Mouse (Mus musculus): ENCODE results near the gene Stpg3. TPM values are rescaled to one million over a fixed set of nuclear protein-coding genes. Genes with fewer than 3 reads are reported as not detected.
A peak's percentile ranks its signal among the peaks of the same experiment; 100 is the strongest.

Stpg3 gene
- polyA plus RNA-seq, 1 experiment from 2014 or later, result not detected

DNA sequence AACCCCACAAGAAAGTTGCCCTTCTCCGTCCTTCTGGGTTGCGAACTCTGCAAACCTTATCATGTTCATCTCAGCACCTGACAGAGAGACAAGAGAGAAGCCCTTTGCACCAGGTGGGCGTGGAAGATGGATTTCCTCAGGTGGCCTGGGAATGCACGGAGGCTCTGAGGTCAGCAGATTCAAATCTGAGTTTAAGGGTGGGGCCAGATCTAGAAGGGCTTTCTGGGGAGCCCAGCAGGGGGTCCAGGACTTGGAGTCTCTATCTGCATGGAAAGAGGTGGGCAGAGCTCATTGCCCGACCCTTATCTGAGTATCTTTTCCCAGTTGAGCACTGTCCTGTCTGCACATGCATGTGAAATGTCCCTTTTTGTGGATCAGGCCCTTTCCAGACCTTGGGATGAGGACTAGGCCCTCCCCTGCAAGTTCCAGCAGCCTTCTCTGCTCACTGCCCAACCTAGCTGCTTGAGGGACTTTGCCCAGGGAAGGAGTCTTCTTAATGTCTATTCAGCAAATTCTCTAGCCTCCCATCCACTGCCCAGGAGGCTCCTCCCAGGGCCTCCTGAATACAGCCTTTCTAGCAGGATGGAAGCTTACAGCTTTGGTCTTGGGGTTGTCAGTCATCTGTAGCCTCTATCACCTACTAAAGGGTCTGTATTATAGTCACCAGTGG lies 20.2 kb upstream of the Stpg3 start:
- Histone ChIP-seq H3K4me1 (no peaks in the 10 kb centered on the region), H3K9ac (no peak overlapping the region), H3K27ac (no peak overlapping the region), H3K36me3 (no peaks in the 10 kb centered on the region), H3K9me3 (no peaks in the 10 kb centered on the region), H3K4me2 (no peak overlapping the region), H3K27me3 (peaks cover 48% of the 10 kb centered on the region), H3K4me3 (no peak overlapping the region)
- 64% methylated on average over 5 of the region's 5 CpGs for WGBS
- no peak for ATAC-seq (ENCODE audit: insufficient number of reproducible peaks, low FRiP score, low TSS enrichment, low read depth)

DNA sequence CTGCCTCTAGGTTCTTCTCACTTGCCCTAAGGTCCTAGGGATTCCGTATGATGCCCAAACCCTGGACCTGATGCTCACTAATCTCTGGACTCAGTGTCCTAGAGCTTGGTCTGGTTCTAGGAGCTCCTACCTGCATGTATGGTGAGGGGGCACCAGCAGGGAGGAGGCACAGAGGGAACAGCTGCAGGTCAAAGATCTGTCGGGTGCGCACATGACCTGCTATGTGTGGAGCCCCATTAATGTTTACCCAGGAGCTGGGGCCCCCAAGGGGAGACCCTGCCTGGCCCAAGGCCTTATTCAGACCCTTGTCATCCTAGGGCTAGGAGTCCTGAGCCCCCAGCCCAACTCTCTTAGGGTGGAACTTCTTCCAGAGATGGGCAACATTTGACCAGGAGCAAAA lies 19.6 kb upstream of the Stpg3 start, which contains the start of gene Slc34a3:
Gene Slc34a3, minus strand, starts transcription at position 315 of the 400 bp plus-strand sequence.
- Histone ChIP-seq H3K27ac (no peak within 1 kb of the TSS), H3K9ac (no peak within 1 kb of the TSS), H3K4me3 (no peak within 1 kb of the TSS), H3K4me1 (peaks cover 1% of the 10 kb centered on the region; the same call in 1 of the 2 replicates), H3K4me2 (no peak within 1 kb of the TSS), H3K36me3 (no peaks in the 10 kb centered on the region), H3K27me3 (peaks cover 49% of the 10 kb centered on the region), H3K9me3 (no peaks in the 10 kb centered on the region)
- 85% methylated on average over 3 of the region's 3 CpGs for WGBS
- ATAC-seq (ENCODE audit: insufficient number of reproducible peaks, low FRiP score, low TSS enrichment, low read depth), result no peak

DNA sequence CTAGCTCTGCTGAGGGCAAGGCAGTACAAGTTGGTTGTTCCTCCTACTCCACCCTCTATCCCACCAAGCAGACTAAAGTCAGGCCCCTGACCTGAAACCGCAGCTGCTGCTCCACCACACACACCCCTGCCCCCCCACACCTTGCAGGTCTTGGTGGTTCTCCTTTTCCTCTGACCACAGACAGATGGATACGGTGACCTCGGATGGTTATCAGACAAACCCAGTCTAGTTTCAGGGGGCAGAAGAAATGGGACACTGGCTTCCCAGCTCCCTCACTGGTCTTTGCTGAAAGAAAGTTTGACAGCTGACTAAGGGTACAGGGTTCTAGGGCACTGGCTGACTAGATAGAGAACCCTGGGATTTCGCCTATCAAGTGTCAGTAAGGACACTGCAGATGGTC lies 19.0 kb upstream of the Stpg3 start:
- Histone ChIP-seq H3K4me2 (no peak overlapping the region), H3K27ac (no peak overlapping the region), H3K4me1 (peaks cover 6% of the 10 kb centered on the region; the same call in 1 of the 2 replicates), H3K27me3 (peaks cover 49% of the 10 kb centered on the region), H3K4me3 (no peak overlapping the region), H3K36me3 (no peaks in the 10 kb centered on the region), H3K9ac (no peak overlapping the region), H3K9me3 (no peaks in the 10 kb centered on the region)
- 75% methylated on average over 4 of the region's 4 CpGs for WGBS
- ATAC-seq (ENCODE audit: insufficient number of reproducible peaks, low FRiP score, low TSS enrichment, low read depth), result no peak

DNA sequence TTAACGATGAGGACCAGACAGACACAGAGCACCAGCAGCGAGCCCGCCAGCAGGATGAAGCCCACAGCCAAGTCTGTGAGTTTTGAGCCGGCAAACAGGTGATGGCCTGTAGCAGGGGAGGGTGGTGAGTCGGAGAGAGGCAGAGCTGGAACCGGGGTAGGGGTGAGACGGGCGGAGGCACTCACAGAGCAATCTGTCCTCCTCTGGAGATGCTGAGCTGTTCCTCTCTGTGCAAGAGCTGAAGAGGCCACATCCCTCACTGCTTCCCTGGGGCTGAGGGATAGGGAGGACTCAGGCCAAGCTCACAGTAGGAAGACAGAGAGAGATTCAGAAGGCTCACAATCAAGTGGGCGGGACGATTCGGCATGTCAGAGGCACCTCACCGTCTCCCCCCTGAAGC lies 16.6 kb upstream of the Stpg3 start:
- peaks cover 10% of the 10 kb centered on the region for H3K4me1 ChIP-seq
- no peak for ATAC-seq (ENCODE audit: insufficient number of reproducible peaks, low FRiP score, low TSS enrichment, low read depth)
- 57% methylated on average over 12 of the region's 12 CpGs for WGBS
- H3K36me3 ChIP-seq, result no peaks in the 10 kb centered on the region
- no peak overlapping the region for H3K27ac ChIP-seq
- H3K4me2 ChIP-seq, result no peak overlapping the region
- H3K9ac ChIP-seq, result no peak overlapping the region
- no peaks in the 10 kb centered on the region for H3K9me3 ChIP-seq
- peaks cover 44% of the 10 kb centered on the region for H3K27me3 ChIP-seq
- H3K4me3 ChIP-seq, result no peak overlapping the region

DNA sequence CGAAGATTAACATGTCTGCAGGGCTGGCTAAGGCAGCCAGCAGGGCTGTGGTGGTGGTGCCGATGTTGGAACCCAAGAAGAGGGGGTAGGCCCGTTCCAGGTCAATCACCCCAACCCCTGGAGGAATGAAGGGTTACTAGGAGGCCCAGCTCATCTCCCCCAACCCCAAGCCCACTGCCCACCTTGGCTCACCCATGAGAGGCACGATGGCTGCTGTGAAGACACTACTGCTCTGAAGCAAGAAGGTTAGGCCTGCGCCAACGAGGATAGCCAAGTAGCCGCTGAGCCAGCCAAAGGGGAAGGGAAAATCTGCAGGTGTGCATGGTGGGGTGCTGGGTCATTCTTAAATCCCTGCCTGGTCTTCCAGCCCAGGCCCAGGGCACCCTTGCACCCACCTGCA lies 16.1 kb upstream of the Stpg3 start:
- Histone ChIP-seq H3K9me3 (no peaks in the 10 kb centered on the region), H3K9ac (no peak overlapping the region), H3K4me3 (no peak overlapping the region), H3K36me3 (no peaks in the 10 kb centered on the region), H3K4me2 (no peak overlapping the region), H3K27ac (no peak overlapping the region), H3K4me1 (peaks cover 15% of the 10 kb centered on the region), H3K27me3 (peaks cover 39% of the 10 kb centered on the region; the same call in 1 of the 2 replicates)
- no peak for ATAC-seq (ENCODE audit: insufficient number of reproducible peaks, low FRiP score, low TSS enrichment, low read depth)
- 85% methylated on average over 7 of the region's 7 CpGs for WGBS

DNA sequence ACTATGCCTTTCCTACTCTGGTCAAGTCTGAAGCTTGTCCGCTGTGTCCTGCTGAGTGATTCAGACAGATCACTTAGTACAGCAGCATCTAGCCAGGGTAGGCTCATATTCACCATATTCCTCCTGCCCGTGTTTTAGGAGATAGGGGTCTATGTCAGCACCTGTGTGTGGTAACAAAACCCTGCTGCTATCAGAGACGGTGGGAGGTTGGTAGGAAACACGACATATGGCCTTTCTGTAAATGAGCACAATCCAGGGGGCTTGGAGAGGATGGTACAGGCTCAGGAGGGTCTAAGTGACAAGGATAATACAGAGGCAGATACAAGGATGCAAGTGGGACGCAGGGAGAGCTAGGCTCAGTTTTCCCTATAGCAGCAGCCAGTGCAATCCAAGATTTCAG lies 15.1 kb upstream of the Stpg3 start:
- H3K4me1 ChIP-seq, result peaks cover 19% of the 10 kb centered on the region
- no peak overlapping the region for H3K4me3 ChIP-seq
- H3K36me3 ChIP-seq, result no peaks in the 10 kb centered on the region
- WGBS, result 77% methylated on average over 5 of the region's 5 CpGs
- H3K27me3 ChIP-seq, result peaks cover 33% of the 10 kb centered on the region; the same call in 1 of the 2 replicates
- H3K9me3 ChIP-seq, result no peaks in the 10 kb centered on the region
- ATAC-seq (ENCODE audit: insufficient number of reproducible peaks, low FRiP score, low TSS enrichment, low read depth), result no peak
- H3K27ac ChIP-seq, result no peak overlapping the region
- H3K9ac ChIP-seq, result no peak overlapping the region
- no peak overlapping the region for H3K4me2 ChIP-seq

DNA sequence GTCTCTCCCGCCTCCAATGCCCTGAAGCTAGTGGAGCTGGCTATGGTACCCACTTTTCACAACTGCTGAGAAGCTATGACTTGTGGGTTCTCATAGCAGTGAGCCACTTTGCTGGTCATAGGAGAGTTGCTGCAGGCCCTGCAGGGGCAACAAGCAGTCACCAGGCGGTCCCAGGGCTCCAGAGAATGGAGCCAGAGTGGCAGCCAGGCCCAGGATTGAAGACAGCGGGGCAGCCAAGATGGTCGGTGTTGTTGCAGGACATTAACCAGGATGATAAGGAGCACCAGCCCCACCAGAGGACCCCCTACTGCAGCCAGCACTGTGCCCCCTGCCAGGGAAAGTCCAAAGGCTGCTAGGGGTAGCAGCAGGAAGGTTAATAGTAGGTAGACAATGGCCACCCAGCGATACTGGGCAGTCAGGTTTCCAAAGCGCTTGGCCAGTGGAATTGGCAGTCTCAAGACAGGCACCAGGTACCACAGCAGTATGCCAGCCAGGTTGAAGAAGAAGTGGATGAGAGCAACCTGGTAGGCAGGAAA lies 14.6 kb upstream of the Stpg3 start:
- 64% methylated on average over 6 of the region's 6 CpGs for WGBS
- Histone ChIP-seq H3K36me3 (no peaks in the 10 kb centered on the region), H3K4me2 (peak overlapping the region; percentile 21; the same call in 1 of the 2 replicates), H3K9me3 (no peaks in the 10 kb centered on the region), H3K4me3 (no peak overlapping the region), H3K27ac (no peak overlapping the region), H3K4me1 (peaks cover 19% of the 10 kb centered on the region), H3K9ac (no peak overlapping the region), H3K27me3 (peaks cover 29% of the 10 kb centered on the region; the same call in 1 of the 2 replicates)
- ATAC-seq (ENCODE audit: insufficient number of reproducible peaks, low FRiP score, low TSS enrichment, low read depth), result no peak

DNA sequence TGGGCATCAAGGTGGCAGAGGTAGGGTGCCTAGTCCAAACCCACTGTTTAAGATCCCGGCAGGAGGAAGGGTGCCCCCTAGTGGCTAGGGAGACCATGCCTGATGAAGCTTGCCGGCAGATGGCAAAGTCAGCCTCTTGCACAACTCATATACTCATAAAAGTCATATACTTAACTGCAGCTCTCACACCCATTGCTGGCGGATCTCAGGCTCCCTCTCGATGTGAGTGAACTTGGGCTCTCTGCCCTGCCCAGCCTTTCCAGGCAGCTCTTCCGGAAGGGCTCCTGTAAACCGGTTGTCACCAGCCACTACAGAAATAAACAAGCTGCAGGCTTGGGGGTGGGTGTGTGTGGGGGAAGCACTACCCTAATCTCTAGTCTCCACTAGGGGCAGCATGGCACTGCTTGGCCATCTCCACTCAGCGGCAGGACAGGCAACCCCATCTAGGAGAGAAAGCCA lies 14.0 kb upstream of the Stpg3 start:
- peak overlapping the region; percentile 43 for H3K27ac ChIP-seq
- no peak for ATAC-seq (ENCODE audit: insufficient number of reproducible peaks, low FRiP score, low TSS enrichment, low read depth)
- H3K9ac ChIP-seq, result no peak overlapping the region
- peaks cover 25% of the 10 kb centered on the region; the same call in 1 of the 2 replicates for H3K27me3 ChIP-seq
- peak overlapping the region; percentile 21 for H3K4me2 ChIP-seq
- WGBS, result 1% methylated on average over 7 of the region's 7 CpGs
- peaks cover 23% of the 10 kb centered on the region for H3K4me1 ChIP-seq
- no peaks in the 10 kb centered on the region for H3K36me3 ChIP-seq
- no peaks in the 10 kb centered on the region for H3K9me3 ChIP-seq
- H3K4me3 ChIP-seq, result peak overlapping the region; percentile 11; the same call in 1 of the 2 replicates

DNA sequence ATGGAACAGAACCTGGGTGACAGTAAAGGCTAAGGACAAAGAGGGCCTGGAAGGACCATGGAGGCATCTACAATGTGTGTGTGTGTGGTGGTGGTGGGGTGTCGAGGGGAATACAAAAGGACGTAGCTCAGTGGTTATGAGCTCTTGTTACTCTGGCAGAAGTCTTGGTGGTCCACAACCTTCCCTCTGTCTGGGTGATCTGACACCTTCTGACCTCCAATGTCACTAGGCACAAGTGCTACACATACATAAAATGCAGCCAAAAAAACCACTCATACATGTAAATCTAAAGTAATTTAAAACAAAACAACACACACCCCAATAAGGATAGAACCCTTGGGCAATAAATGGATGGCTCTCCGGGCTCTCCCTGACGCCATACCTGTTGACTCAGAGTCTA lies 13.0 kb upstream of the Stpg3 start:
- Histone ChIP-seq H3K27ac (no peak overlapping the region), H3K9ac (no peak overlapping the region), H3K4me3 (no peak overlapping the region), H3K9me3 (no peaks in the 10 kb centered on the region), H3K36me3 (no peaks in the 10 kb centered on the region), H3K4me2 (no peak overlapping the region), H3K4me1 (peaks cover 27% of the 10 kb centered on the region), H3K27me3 (peaks cover 22% of the 10 kb centered on the region; the same call in 1 of the 2 replicates)
- 82% methylated on average over 4 of the region's 4 CpGs for WGBS
- ATAC-seq (ENCODE audit: insufficient number of reproducible peaks, low FRiP score, low TSS enrichment, low read depth), result no peak

DNA sequence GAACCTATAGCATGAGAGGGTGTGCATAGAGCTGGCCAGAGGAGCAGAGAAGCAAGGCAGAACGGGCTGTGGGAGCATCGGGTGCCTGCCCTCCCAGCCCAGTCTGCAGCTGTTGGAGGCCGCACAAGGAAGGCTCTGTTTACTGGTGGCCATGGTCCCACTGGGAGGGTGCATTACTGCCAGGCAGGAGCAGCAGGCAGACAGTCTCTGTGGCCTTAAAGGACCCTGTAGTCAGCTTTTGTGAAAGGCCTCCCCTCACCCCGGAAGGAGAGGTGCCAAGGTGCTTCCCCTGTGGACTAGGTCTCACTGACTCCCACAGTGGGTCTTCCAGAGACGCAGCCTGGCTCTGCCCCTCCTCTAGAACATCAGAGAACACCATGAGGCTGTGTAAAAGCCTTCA lies 12.4 kb upstream of the Stpg3 start:
- peaks cover 4% of the 10 kb centered on the region for H3K36me3 ChIP-seq
- 71% methylated on average over 5 of the region's 5 CpGs for WGBS
- ATAC-seq (ENCODE audit: insufficient number of reproducible peaks, low FRiP score, low TSS enrichment, low read depth), result no peak
- H3K9me3 ChIP-seq, result no peaks in the 10 kb centered on the region
- H3K4me1 ChIP-seq, result peaks cover 27% of the 10 kb centered on the region
- no peak overlapping the region for H3K9ac ChIP-seq
- peaks cover 22% of the 10 kb centered on the region; the same call in 1 of the 2 replicates for H3K27me3 ChIP-seq
- no peak overlapping the region for H3K4me3 ChIP-seq
- H3K4me2 ChIP-seq, result 0 out of 2 replicates have a peak overlapping the region, but pooled peaks have one; percentile 5
- H3K27ac ChIP-seq, result no peak overlapping the region

DNA sequence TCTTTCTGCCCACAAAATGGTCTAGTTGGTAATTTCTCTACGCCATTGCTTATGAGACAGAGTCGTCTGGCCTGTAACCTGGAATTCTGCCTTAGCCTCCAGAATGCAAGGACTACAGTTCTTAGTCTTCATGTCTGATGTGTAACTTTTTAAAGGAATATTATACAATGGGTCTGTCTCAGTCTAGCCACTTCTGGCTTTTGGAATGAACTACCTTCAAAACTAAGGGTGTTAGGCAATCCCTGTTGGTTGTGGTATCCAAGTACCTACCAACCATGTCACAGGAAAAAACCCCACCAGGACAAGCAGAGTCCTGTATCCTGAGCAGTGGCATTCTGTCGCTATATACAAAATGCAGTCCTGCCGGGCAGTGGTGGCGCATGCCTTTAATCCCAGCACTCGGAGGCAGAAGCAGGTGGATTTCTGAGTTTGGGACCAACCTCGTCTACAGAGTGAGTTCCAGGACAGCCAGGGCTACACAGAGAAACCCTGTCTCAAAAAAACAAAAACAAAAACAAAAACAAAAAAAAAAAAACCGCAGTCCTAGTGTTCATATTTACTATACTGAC lies 11.5 kb upstream of the Stpg3 start:
- Histone ChIP-seq H3K4me1 (peaks cover 27% of the 10 kb centered on the region), H3K27me3 (peaks cover 12% of the 10 kb centered on the region; the same call in 1 of the 2 replicates), H3K36me3 (peaks cover 11% of the 10 kb centered on the region), H3K27ac (peak overlapping the region; percentile 98), H3K4me2 (peak overlapping the region; percentile 41; the same call in 1 of the 2 replicates), H3K4me3 (peak overlapping the region; percentile 60), H3K9me3 (no peaks in the 10 kb centered on the region), H3K9ac (no peak overlapping the region)
- WGBS, result 72% methylated on average over 8 of the region's 8 CpGs
- no peak for ATAC-seq (ENCODE audit: insufficient number of reproducible peaks, low FRiP score, low TSS enrichment, low read depth)

Data from limb, embryonic 15.5 days (tissue).